7 mouse cellular contexts compared by ENCODE assay signal in genomic region chr7:49125545-49125944, GRCm38 (mm10).
DNase-seq lines count a peak whose midpoint lies in the region; ATAC-seq and TF ChIP-seq lines count a peak whose summit lies in the region.

No protein-coding gene starts in this region.

- 0 out of 2 replicates have a peak, but pooled peaks cover 3% of the 10 kb centered on the region for H3K27me3 ChIP-seq in liver, adult 2 months (ENCODE audit: control insufficient read depth, insufficient read depth, low read length)
- peaks cover 4% of the 10 kb centered on the region for H3K27me3 ChIP-seq in liver, embryonic 11.5 days (replicated peaks; ENCODE audit: control insufficient read depth, insufficient read depth, low read length)
- 0 out of 2 replicates have a peak, but pooled peaks cover 3% of the 10 kb centered on the region for H3K27me3 ChIP-seq in lung, embryonic 14.5 days (ENCODE audit: insufficient read depth, low read length)

- ATAC-seq in liver, embryonic 11.5 days (replicated peaks; ENCODE audit: low FRiP score), result no peak
- ATAC-seq in lung, embryonic 14.5 days (ENCODE audit: insufficient read depth), result peak; percentile 28; the same call in 1 of the 2 replicates

- H3K4me2 ChIP-seq in liver, embryonic 11.5 days, result no peak overlapping the region
- H3K4me2 ChIP-seq in lung, embryonic 14.5 days, result no peak overlapping the region

- H3K9me3 ChIP-seq in liver, embryonic 11.5 days (ENCODE audit: control insufficient read depth, low read length), result no peaks in the 10 kb centered on the region
- H3K9me3 ChIP-seq in lung, embryonic 14.5 days (ENCODE audit: low read depth, low read length), result no peaks in the 10 kb centered on the region

- H3K9ac ChIP-seq in liver, adult 2 months (ENCODE audit: low read depth, low read length), result no peak overlapping the region
- no peak overlapping the region for H3K9ac ChIP-seq in liver, embryonic 11.5 days (ENCODE audit: low read depth, low read length)
- H3K9ac ChIP-seq in lung, embryonic 14.5 days, result no peak overlapping the region

- peak; percentile 93 for TF ChIP-seq CTCF in liver, adult 2 months (IDR thresholded peaks at IDR 0.05; ENCODE audit: low read depth, low read length)
- peak; percentile 91 for TF ChIP-seq CTCF in lung, embryonic 14.5 days (IDR thresholded peaks at IDR 0.05; ENCODE audit: low read depth)

- no peaks in the 10 kb centered on the region for H3K4me1 ChIP-seq in liver, adult 2 months (ENCODE audit: control insufficient read depth, insufficient read depth, low read length)
- H3K4me1 ChIP-seq in liver, embryonic 11.5 days (replicated peaks; ENCODE audit: control insufficient read depth, insufficient read depth, low read length), result no peaks in the 10 kb centered on the region
- H3K4me1 ChIP-seq in lung, embryonic 14.5 days (ENCODE audit: insufficient read depth), result no peaks in the 10 kb centered on the region

- peak; percentile 25 for DNase-seq in liver, adult 2 months (ENCODE audit: extremely low read depth, low read depth, low spot score)
- DNase-seq in liver, embryonic 11.5 days (ENCODE audit: low spot score), result no peak
- DNase-seq in ZHBTc4 (ENCODE audit: low read depth, low spot score), result peak; percentile 16
- peak; percentile 86 to 90 for DNase-seq in cerebellum, postnatal 10 days
- peak; percentile 76 for DNase-seq in heart, postnatal 4 days
- peak; percentile 85 for DNase-seq in lung, embryonic 14.5 days
- DNase-seq in right cerebral cortex, postnatal 4 days, result peak; percentile 61

- TF ChIP-seq POLR2A in liver, adult 2 months (IDR thresholded peaks at IDR 0.05; ENCODE audit: extremely low read depth, insufficient read depth, low read length), result no peak

- no peak overlapping the region for H3K27ac ChIP-seq in liver, adult 2 months (replicated peaks; ENCODE audit: insufficient read depth, low read depth, low read length)
- H3K27ac ChIP-seq in liver, embryonic 11.5 days (ENCODE audit: low read depth, low read length), result no peak overlapping the region
- no peak overlapping the region for H3K27ac ChIP-seq in lung, embryonic 14.5 days (ENCODE audit: low read depth)

- no peak overlapping the region for H3K4me3 ChIP-seq in liver, adult 2 months (ENCODE audit: insufficient read depth, low read depth, low read length)
- no peak overlapping the region for H3K4me3 ChIP-seq in liver, embryonic 11.5 days (ENCODE audit: low read depth, low read length)
- no peak overlapping the region for H3K4me3 ChIP-seq in lung, embryonic 14.5 days (ENCODE audit: low read depth, low read length)

- H3K36me3 ChIP-seq in liver, adult 2 months (ENCODE audit: control insufficient read depth, insufficient read depth, low read length), result no peaks in the 10 kb centered on the region
- H3K36me3 ChIP-seq in liver, embryonic 11.5 days (ENCODE audit: control insufficient read depth, insufficient read depth, low read length), result no peaks in the 10 kb centered on the region
- no peaks in the 10 kb centered on the region for H3K36me3 ChIP-seq in lung, embryonic 14.5 days (ENCODE audit: insufficient read depth)

- no peaks in the 10 kb centered on the region for H3K79me2 ChIP-seq in liver, adult 2 months (ENCODE audit: control insufficient read depth, insufficient read depth, low read length)

- 40% methylated on average over 3 of the region's 3 CpGs for WGBS in liver, adult 2 months
- WGBS in liver, embryonic 11.5 days, result 34% methylated on average over 3 of the region's 3 CpGs
- WGBS in lung, embryonic 14.5 days, result 24% methylated on average over 3 of the region's 3 CpGs
